Mouse (Mus musculus): ENCODE results near the gene Tmem102.

Gene Tmem102

DNA sequence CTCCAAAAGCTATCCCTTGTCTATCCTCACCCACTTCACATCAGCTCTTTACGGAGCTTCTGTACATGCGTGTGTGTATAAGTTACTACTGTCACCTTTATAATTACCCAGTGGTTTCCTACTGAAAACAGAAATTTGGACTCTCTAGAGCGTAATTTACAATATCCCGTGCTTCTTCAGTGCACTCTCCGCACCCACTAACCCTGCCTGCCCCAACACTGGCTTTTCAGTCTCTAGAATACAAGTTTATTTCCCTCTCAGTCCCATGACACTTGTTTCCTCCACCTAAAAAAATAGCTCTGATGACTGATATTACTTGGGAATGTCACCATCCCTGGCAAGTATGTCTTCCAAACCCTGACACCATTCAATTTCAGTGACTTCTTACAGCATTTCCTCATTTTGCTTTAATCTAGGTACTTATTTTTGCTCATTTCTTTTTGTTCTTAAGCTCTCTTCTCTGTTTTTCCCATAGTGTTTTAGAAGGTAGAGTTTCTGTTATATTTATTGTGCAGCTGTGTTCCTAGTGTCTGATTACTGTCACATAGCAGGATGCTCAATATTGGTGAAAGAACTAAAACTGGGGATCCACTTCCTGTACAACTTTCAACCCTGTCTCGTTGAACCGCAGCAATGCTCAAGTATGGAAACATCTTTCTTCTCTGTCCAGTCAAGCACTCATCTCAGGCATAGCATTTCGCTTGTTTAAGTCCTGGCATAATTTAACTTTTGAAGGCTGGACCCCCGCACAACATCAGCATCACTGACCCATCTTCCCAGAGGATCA lies 47.9 kb downstream of the Tmem102 start:
- no peak for DNase-seq (ENCODE audit: low spot score)

DNA sequence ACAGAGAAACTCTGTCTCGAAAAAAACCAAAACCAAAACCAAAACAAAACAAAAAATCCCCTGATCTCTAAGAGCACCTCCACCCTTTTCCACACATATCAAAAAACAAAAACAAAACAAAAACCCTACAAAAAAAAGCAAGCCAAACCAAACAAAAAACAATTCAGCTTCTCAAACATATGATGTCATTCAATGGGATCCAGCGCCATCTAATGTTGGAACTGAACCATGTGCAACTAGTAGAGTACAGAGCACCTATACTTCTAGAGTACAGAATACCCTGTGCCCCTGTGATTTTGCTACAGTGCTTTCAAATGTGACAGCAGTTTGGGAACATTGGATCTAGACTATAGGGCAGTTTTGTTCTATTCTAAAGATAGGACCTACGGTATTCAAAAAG lies 50.7 kb downstream of the Tmem102 start:
- DNase-seq (ENCODE audit: low spot score), result no peak

DNA sequence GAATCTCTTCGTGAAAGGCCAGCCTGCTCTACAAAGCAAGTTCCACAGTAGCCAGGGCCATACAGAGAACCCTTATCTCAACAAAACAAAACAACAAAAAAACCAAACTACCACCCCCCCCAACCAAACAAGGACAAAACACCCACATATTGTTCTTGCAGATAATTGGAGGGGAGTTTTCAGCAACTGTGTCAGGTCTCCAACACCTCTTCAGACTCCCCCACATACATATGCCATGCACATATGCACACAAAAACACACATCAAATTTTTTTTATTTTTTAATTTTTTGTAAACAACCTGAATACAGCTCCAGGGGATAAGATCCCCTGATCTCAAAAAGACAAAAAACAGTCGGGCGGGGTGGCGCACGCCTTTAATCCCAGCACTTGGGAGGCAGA lies 51.2 kb downstream of the Tmem102 start:
- DNase-seq (ENCODE audit: low spot score), result no peak

Measured in testis, postnatal 10 days (tissue).